Comparison of ENCODE assay signal across 22 mouse cellular contexts in genomic region chr11:52525446-52525845, GRCm38 (mm10).
"Had no signal": no experiment of that assay in that cellular context is flagged by ENCODE, and none has a peak within 500 bp of the region (broad histone marks: within the 10 kb centered on the region; RNA-seq: fewer than 3 reads in every experiment).

No protein-coding gene starts in this region.

- H3K9me3 ChIP-seq: heart, embryonic 13.5 days; heart, embryonic 15.5 days; hindbrain, embryonic 13.5 days; hindbrain, embryonic 15.5 days; kidney, embryonic 15.5 days; limb, embryonic 13.5 days; limb, embryonic 15.5 days had no signal

- H3K27me3 ChIP-seq: heart, embryonic 13.5 days; heart, embryonic 15.5 days; hindbrain, embryonic 13.5 days; hindbrain, embryonic 15.5 days had no signal

- ATAC-seq: hindbrain, postnatal 0 days; intestine, embryonic 16.5 days had no signal

- H3K4me3 ChIP-seq: heart, embryonic 13.5 days; heart, embryonic 15.5 days; hindbrain, embryonic 13.5 days; hindbrain, embryonic 15.5 days; kidney, embryonic 15.5 days; limb, embryonic 13.5 days; limb, embryonic 15.5 days had no signal

- H3K36me3 ChIP-seq: heart, embryonic 13.5 days; heart, embryonic 15.5 days; hindbrain, embryonic 13.5 days; hindbrain, embryonic 15.5 days; kidney, embryonic 15.5 days; limb, embryonic 13.5 days; limb, embryonic 15.5 days had no signal

- H3K4me1 ChIP-seq: heart, embryonic 15.5 days; hindbrain, embryonic 15.5 days; kidney, embryonic 15.5 days; limb, embryonic 13.5 days; limb, embryonic 15.5 days had no signal

- DNase-seq: gastrocnemius, postnatal 14 days; gastrocnemius, postnatal 36 days; heart, adult 11 months; heart, postnatal 14 days; heart, postnatal 36 days; kidney, adult 11 months; kidney, adult 2 months; kidney, adult 9 months; kidney, postnatal 14 days; kidney, postnatal 36 days; layer of hippocampus, adult 9-11 months; layer of hippocampus, postnatal 36 days; left cerebral cortex, postnatal 4 days had no signal
